20 mouse cellular contexts compared by ENCODE assay signal in genomic region chr11:120922528-120922927, GRCm38 (mm10).
"Had no signal": no experiment of that assay in that cellular context is flagged by ENCODE, and none has a peak within 500 bp of the region (broad histone marks: within the 10 kb centered on the region; RNA-seq: fewer than 3 reads in every experiment).

No protein-coding gene starts in this region.

- H3K4me1 ChIP-seq: kidney, embryonic 15.5 days; midbrain, embryonic 12.5 days; midbrain, embryonic 15.5 days; neural tube, embryonic 12.5 days; neural tube, embryonic 15.5 days had no signal

- H3K4me3 ChIP-seq: kidney, embryonic 15.5 days; left cerebral cortex, adult 2 months; midbrain, embryonic 12.5 days; midbrain, embryonic 15.5 days; neural tube, embryonic 12.5 days; neural tube, embryonic 15.5 days had no signal

- H3K4me2 ChIP-seq: kidney, embryonic 15.5 days; liver, embryonic 11.5 days; lung, embryonic 14.5 days; midbrain, embryonic 12.5 days; midbrain, embryonic 15.5 days; neural tube, embryonic 12.5 days; neural tube, embryonic 15.5 days had no signal

- H3K9me3 ChIP-seq: kidney, embryonic 15.5 days; midbrain, embryonic 12.5 days; midbrain, embryonic 15.5 days; neural tube, embryonic 12.5 days; neural tube, embryonic 15.5 days had no signal

- H3K27ac ChIP-seq: kidney, embryonic 15.5 days; left cerebral cortex, adult 2 months; macrophage; midbrain, embryonic 12.5 days; midbrain, embryonic 15.5 days; neural tube, embryonic 12.5 days; neural tube, embryonic 15.5 days; stomach, postnatal 0 days had no signal

- DNase-seq: kidney, postnatal 10 days; kidney, postnatal 36 days; layer of hippocampus, postnatal 36 days; lung, embryonic 14.5 days; right cerebral cortex, adult 18-20 months; right cerebral cortex, postnatal 14 days; right cerebral cortex, postnatal 4 days; thymus, adult 2 months; thymus, postnatal 14 days; thymus, postnatal 4 days had no signal

- ATAC-seq: lung, postnatal 0 days; midbrain, embryonic 15.5 days had no signal

- H3K27me3 ChIP-seq: kidney, embryonic 15.5 days; midbrain, embryonic 12.5 days; midbrain, embryonic 15.5 days; neural tube, embryonic 12.5 days; neural tube, embryonic 15.5 days had no signal

- H3K9ac ChIP-seq: kidney, embryonic 15.5 days; lung, embryonic 14.5 days; midbrain, embryonic 12.5 days; midbrain, embryonic 15.5 days; neural tube, embryonic 12.5 days; neural tube, embryonic 15.5 days had no signal
